Mouse (Mus musculus) embryo, embryonic 9.5 days (tissue): ENCODE data around the gene Bicdl1.

Experiments
- DNase-seq: peaks from one replicate; pipeline ENCODE4 v3.0.0-alpha.2; 2017; ENCODE audit errors: extremely low spot score

Gene Bicdl1

DNA sequence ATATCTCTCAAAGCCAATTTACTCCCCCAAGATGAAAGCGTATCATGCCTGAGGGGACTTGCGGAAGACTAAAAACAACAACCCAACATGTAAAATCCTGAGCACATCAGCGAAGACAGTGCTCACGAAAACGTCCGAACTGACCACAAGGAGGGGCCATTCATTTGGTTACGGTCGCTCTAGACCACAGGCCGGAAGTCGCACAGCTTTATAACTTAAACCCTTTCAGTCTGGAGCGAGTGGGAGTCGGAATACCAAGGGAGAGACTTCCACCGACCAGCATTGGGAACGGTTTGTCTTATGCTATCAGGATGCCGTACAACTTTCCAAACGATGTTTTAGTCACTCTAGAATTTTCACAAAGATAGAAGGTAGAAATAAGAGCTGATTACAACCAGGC, 5.4 kb downstream of the Bicdl1 start:
- no peak for DNase-seq

DNA sequence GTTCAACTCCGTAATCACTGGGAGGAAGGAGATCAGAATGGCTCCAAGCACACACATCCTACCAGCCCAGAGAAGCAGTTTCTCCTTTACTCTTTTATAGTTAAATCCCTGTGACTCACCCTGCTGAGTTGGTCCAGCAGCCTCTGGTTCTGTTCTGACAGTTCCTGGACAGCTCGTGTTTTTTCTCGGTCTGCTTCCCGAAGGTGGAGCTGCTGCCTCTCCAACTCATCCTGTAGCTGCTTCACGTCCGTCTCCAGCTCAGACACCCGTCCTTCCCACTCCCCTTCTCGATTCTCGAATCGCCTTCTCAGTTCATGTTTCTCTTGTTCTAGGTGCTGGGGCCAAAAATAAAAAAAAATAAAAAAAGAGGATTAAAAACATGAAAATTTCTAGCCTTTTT, 7.0 kb downstream of the Bicdl1 start:
- DNase-seq: no peak

DNA sequence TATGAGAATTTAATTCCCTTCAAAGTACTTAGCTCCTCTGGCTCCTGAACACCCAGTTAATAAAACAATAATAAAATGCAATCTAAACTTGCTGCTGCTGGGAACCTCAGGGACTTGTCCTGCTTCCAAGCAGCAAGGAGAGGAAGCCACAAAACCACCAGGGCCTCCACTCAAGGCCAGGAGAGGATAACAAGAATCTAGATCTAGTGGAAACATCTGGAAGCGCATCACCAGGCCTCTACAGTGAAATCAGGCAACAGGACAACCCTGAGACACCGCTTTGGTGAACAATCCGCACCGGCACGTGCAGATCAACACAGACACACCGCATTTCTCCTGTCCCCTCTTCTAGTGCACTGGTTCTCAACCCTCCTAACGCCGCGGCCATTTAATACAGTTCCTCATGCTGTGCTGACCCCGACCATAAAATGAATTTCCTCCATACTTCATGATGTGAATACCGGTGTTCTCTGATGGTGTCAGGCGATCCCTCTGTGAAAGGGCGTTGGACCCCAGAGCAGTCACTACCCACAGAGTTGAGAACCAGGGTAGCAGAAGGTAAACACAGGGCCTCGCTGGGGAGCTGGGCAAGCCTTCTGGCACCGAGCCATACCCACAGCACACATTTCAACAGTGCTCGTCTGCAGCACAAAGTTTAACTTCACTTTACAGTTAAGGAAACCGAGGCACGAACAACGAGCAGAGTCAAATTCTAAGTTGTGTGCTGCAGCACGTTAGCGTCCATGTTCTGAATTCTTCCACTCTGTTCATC, 9.0 kb downstream of the Bicdl1 start:
- DNase-seq: no peak

DNA sequence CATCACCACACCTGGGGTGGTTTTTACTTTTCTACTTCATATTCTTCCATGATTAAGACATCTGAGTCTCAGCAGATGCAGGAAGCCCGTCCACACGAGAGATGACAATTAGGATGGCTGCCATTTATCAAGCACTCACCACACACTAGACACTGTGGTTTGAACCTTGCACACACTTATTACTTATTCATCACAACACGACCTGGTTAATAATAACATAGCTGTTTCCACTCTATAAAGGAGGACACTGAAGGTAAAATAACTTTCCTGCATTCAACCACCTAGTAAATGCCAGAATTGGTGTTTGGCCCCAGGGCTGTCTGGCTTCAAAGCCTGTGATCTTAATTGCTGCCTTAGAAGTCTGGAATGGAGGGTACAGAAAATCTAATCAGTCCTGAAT, 10.7 kb downstream of the Bicdl1 start:
- no peak for DNase-seq

DNA sequence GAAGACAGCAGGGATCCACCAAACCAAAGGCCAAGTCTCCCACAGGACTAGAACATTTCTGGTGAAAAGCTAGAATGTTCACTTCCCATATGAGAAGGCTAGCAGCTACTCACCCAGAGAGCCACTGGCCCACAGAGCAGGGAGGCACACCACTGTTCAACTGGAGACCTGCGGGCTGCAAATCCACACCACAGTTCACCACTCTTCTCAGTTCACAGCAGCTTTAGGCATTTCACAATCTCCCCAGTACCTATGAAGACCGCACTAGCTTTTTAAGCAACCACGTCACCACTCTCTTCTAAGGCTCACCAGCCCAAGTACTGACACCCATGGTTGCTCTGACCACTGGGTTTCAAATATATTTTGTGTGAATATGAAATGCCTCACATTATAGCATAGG, 13.7 kb downstream of the Bicdl1 start:
- DNase-seq: no peak

DNA sequence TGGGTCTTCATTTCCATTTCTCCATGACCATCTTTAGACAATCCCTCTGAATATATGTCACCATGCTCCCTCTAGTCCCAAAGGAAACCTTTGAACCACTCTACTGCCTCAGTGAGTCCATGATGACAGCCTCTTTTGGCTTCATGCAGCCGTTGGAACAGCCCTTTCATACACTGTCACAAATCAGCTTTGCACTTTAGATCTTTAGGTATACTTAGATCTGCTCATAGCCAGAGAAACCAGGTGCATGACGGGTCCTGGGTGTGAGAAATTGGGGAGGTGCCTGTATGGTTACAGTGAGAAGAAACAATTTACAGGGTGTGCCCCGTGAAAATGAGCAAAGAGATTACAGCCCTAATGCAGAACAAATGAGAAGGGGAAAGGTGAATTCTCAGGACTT, 14.3 kb downstream of the Bicdl1 start:
- DNase-seq: no peak

DNA sequence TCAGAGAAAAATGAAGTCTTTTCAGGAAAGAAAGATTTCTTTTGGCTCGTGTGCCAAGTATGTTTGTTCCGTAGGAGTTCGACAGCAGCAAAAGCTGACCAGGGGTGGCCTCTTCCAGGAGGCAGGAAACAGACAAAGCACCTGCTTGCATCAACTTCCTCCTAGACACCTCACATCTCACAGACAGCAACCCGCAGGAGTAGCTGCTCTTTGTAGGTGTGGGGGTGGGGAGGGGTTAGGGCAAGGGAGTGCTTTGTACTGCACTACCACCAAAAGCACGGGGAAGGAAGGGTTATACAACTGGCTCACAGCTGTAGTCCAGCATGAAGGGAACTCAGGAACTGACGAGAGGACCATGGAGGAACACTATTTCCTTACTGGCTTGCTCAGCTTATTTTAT, 15.0 kb downstream of the Bicdl1 start:
- no peak for DNase-seq

DNA sequence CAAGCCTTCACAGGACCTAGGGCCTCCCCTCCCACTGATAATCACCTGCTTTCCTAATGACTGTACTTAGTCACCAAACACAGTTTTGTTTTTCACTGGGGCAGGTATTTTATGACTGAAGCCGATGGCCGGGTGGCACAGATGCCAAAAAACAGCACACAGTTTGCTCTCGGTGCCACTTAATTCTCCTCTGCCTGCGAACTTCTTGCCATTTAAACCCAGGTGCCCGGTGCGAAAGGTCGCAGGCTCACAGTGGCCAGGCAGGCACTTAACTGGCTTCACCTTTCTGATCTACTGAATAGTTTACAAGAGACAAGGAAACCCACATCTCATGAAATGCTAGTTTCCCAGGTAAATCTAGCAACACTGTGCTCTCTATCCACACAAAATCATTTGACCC, 16.7 kb downstream of the Bicdl1 start:
- DNase-seq: no peak

DNA sequence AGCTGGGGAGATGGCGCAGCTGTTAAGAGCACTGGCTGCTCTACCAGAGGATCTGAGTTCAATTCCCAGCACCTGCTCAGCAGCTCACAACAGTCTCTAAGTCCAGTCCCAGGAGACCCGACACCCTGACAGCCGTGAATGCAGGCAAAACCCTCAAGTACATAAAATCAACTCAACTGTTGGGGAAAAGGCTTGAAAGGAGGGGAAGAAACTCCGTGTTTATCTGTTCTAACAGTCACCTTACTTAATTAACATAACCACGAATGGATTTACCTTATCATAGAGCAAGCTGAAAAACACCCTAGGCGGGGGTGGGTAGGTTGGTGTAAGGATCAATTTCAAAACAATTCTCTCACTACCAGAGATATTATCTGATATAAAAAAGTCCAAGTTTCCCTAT, 18.9 kb downstream of the Bicdl1 start:
- DNase-seq: no peak

DNA sequence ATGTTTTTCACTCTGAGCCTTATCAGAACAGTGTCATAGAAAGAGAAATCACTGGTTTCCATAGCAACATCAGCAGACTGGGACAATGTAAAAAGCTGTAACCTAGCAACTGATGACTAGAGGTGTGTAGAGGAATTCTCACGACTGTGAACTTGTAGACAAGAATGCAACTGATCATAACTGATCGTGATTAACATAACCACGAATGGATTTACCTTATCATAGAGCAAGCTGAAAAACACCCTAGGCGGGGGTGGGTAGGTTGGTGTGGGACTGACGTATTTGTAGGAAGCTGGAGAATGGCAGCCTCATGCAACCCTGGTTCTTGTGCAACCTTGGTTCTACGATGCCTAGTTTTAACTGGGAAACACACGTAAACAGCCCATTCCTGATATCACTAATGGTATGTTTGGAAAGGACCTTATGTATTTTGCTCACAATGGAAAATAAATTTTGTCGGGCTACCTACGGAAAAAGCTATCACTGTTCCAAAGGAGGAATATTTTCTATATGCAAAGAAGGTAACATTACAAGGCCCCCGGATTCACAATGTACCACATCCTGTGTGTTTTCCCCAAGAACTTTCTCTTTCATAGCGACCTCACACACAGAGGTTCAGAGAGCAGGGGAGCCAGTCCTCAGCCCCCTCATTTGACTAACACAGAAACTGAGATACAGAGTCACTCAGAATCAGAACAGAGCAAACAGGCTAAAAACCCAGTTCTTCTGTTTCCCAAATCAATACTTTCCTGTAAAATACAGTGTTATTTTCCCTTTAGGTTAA, 19.6 kb downstream of the Bicdl1 start:
- no peak for DNase-seq

DNA sequence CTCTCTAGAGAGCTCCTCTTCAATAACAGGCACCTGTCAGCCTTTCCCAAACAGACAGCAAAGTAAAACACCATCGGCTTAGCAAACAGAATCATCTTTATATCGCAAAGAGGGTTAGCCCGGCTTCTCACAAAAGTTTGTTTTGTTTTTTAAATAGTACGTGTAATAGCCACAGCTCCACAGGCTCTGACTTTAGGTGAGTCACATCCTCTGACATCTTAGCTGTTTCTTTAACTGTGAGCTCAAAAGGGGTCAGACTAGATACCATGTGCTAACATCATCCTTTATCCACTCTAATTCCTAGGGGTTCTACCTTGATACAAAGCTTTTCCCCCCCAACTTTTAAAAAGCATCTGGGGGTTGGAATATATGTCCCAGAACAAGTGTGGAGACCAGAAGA, 21.2 kb downstream of the Bicdl1 start:
- no peak for DNase-seq

DNA sequence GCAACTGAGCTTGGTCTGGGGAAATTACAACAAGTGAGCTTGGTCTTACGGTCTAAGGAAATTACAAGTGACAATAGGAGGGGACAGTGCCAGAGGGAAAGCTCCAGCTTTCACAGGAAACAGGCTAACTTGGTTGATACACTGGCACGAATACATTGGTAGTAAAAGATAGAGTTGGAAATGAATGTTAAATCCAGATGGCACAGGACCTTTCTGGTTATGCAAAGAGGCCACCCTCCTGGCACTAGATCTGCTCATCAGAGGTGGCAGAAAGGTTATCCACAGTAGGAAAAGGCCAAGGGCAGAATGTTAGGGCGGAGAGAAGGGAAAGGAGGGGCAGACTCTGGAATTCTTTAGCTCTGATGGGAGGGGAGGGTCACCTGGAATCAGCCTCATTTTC, 22.5 kb downstream of the Bicdl1 start:
- no peak for DNase-seq

DNA sequence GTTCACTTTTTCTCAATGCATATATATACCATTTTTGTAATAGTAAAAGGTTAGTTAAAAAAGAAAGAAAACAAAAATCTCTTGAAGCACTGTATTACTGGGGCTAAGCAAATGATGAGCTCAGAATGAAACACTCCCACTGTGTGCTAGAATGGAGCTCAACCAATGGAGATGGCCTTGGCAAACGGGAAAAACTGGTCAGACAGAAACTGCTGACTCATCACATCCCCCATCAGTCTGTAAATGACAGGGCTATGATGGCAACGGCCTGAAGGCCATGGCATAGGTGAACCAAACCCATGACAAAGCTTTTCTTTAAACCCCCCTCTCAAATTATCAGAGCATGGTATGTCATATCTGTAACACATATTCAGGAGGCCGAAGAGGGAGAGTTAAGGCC, 29.4 kb downstream of the Bicdl1 start:
- no peak for DNase-seq

DNA sequence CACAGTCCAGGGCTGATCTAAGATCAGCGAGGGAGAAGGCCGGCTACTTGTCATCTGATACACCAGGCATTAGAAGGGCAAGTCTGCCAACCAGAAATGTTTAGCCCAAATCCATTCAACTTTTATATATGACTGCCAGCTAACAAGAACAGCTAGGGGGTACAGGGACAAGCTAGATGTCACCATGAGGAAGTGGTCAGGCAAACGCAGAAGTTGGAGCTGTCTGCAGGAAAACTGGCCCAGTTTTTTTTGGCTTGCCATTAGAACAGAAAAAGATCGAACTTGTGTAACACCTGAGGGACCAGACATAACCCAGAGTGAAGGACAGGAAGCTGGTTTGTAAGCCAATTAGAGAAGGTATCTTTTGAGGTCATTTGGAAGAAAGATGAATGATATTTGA, 30.2 kb downstream of the Bicdl1 start:
- DNase-seq: no peak

DNA sequence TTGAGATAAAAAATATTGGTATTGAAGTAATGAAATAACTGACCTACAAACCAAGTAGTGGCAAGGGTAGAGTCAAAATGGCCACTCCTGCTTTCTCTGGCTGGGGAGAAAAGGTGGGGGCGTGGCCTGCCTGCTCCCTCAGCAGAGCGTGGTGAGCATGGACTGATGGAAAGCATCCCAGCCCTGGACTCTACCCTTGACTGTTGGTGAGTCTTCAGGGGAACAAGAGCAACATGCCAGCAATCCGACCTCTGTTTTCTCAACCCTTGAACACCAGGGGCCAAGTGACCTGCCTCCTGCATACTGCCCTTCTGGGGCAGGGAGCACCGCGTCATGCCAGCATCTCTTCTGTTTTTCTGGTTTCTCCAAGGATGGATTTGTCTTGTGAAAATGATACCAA, 34.6 kb downstream of the Bicdl1 start:
- no peak for DNase-seq

DNA sequence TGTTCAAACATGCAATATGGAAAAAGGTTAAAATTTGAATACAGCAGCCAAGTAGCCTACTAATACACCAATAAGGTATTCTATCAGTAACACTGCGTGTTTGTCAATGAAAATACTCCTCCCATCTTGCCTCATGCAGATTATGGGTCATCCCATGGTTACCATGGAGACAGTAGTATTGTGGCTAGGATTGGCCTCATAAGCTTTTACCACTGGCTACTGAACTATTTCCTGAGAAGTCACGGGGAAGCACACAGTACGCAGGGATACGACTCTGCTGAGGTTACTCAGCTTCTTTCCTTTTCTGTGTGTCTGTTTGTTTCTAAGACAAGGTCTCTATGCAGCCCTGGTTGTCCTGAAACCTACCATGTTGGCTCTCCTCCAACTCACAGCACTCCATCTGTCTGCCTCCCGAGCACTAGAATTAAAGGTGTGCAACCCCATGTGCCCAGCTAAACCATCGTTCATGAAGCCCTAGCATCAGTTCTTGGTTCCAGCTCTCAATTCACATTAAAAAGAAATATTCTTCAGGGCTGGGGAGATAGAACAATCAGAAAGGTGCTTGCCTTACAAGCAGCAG, 36.1 kb downstream of the Bicdl1 start:
- DNase-seq: no peak

DNA sequence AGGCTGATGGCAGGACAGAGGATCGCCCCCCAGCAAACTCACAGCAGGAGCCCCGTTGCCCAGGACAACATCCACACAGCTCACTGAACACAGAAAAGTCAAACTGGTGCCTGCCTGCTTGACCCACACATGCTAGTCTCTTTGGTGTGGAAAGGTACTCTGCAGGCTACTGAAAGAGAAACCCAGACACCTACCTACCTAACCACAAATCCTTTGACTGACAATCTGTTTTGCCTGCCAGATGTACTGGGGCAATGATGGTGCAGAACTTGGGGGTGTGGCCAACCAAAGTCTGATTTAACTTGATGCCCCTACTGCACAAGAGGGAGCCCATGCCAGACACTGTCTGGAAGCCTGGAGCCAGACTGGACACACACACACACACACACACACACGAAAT, 38.1 kb downstream of the Bicdl1 start:
- DNase-seq: no peak

DNA sequence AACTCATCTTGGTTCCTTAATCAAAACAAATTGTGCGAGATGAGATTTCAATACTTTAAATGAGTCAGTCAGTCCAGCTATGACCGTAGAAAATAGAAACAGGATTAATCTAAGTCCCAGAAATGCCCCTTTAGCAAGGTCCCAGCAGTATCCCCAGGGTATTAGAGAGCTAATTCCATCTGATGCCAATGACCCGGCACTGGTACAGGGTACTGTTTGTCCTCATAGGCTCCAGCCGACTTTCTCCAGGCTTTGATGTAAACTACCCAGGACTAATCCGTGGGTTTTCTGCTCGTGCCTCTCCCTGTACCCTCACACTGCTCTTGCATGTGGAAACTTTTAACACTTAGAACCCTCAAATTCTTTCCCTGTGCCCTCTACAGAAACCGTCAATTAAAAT, 44.7 kb downstream of the Bicdl1 start:
- no peak for DNase-seq

DNA sequence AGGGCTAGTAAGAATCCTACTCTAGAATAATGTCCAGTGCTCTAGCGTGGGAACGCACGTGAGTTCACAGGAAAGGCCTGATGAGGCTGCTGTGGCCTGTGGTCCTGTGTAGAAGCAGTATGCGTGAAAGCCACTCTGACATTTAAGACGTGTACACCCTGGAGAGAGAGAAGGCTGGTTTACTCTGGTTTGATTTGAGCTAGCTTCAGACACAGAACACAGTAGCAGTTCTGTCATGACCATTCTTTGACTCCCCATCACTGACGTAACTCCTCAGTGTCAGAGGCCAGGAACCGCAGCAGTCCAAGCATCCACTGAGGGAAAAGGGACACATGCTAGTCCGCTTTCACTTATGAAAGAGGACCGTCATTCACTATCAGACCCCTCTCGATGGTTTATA, 46.3 kb downstream of the Bicdl1 start:
- DNase-seq: no peak

DNA sequence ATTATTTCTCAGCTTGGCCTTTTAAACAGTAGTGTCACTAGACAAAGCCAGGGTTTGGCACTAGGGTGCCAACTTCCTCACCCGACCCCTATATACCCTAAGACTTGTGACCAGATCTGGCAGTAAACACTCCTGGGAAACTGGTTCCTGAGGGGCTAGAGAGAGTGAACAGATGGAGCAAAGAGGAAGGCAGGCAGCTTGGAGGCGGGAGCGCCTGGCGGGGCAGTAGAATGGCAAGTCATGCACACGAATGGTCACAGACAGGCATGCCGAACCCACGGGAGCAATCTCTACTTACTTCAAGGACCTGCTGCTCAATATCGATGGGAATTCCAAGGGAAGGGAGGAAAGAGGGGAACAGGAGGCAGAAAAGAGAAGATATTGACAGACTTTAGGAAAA, 59.6 kb downstream of the Bicdl1 start:
- no peak for DNase-seq

DNA sequence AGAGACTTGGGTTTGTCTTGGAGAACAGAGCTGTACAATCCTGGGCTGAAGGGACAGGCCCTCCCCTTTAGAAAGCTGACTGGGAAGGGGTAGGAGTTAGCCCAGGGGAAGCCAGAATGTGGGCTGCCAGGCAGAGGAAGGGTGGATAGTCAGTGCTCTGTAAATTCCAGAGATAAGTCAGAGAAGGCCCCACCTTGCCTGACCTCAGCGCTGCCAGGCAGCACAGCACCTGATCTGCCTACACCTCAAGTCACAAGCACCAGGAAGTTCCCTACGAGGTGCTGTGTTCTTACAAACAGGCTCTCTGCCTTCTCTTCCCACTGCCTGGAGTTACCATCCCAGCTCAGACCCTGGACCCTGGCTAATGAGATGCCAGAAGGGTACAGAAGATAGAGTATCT, 61.0 kb downstream of the Bicdl1 start:
- DNase-seq: no peak

DNA sequence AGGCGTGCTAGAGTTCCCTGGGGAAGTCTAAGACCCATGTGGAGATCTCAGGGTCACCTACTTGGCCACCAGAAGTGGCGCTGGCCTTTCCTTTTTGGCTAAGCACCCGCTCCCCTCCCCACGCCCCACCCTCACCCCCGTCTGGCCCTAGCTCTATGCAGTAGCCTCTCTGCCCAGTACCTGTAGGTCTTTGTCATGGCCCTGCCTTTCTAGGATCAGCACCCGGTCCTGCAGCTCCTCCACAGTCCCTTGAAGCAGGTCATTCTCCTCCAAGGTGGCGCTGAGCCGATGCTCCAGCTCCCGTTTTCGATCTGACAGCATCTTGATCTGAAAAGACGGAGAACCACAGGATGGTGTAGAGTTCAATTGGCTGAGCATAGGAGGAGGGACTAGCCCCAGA, 61.4 kb downstream of the Bicdl1 start:
- no peak for DNase-seq

DNA sequence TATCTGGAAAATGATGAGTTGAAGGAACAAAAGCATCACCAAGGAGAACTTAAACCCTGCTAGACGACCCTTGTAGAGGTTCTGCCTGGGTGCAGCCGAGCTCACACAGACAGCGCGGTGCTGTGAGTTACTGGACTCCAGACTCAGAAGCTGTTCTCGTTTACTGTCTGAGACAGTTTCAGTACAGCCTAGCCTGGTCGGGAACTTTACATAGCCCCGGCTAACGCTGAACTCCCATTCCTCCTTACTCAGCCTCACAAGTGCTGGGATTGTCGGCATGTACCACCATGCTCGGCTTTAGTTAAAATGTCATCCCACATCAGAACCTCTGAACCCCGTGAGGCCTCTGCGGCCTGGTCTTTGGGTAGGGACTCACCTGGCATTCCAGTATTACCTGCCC, 62.4 kb downstream of the Bicdl1 start:
- no peak for DNase-seq
